Mouse (Mus musculus): Measurements from ENCODE around the gene Cnot11.

DNA sequence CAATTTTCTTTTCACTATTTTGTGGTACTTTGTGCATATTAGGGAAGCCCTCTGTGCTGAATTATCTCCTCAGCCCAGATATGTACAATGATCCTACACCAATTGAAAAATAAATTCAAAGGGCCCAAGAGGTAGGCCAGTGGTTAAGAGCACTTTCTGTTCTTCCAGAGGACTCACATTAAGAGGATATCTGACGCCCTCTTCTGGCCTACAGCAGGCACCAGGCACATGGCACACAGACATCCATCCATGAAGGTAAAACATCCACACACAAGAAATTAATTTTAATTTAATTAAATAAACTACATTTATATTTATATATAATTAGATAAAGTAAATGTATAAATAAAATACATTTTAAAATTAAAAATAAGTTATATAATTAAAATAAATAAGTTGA lies 30.5 kb upstream of the Cnot11 start:
- TF ChIP-seq POLR2AphosphoS2 (IDR thresholded peaks at IDR 0.05; ENCODE audit: insufficient read length, low read depth) = no peak
- TF ChIP-seq E2F4 (IDR thresholded peaks at IDR 0.05; ENCODE audit: insufficient read depth) = no peak
- TF ChIP-seq SRF (IDR thresholded peaks at IDR 0.05; ENCODE audit: control insufficient read depth, insufficient read length, low read depth) = no peak
- no peak for TF ChIP-seq POLR2A (IDR thresholded peaks at IDR 0.05; ENCODE audit: insufficient read length, low read depth)
- no peak for TF ChIP-seq USF1 (IDR thresholded peaks at IDR 0.05; ENCODE audit: low read depth)
- no peak for TF ChIP-seq REST (IDR thresholded peaks at IDR 0.05; ENCODE audit: insufficient read depth, insufficient read length)
- no peak for TF ChIP-seq CEBPB (IDR thresholded peaks at IDR 0.05; ENCODE audit: insufficient read depth, poor library complexity, severe bottlenecking)
- TF ChIP-seq MAX (IDR thresholded peaks at IDR 0.05; ENCODE audit: low read depth) = no peak
- no peak for TF ChIP-seq MYOG (IDR thresholded peaks at IDR 0.05; ENCODE audit: control insufficient read depth in 1 of 3, insufficient read depth in 1 of 3, insufficient read length in 2 of 3, low read depth in 2 of 3)
